Mouse (Mus musculus): ENCODE data around the gene Rnaseh2b. TPM values are rescaled to one million over a fixed set of nuclear protein-coding genes. Genes with fewer than 3 reads are reported as not detected.

Rnaseh2b gene
- polyA plus RNA-seq (2012; rRNA removed), result 0.32 and 0.34 TPM in 2 replicates

GRCm38 (mm10) chr14:62292488-62293339, at the start of gene Rnaseh2b, which contains the start of gene Dleu7:
Rnaseh2b (plus strand) TSS chr14:62292589.
Dleu7 (minus strand) TSS chr14:62293047.

Other genes starting within 250 kb of the Rnaseh2b start
- gene Dleu7, start 458 bp downstream of the Rnaseh2b start, polyA plus RNA-seq (2012; rRNA removed), result 0.10 and 0.11 TPM in 2 replicates
- gene Gucy1b2, start 163.7 kb downstream of the Rnaseh2b start, polyA plus RNA-seq (2012; rRNA removed), result not detected in 2 replicates

Measured in stomach, adult 2 months (tissue).